Mouse (Mus musculus) liver, adult (tissue): ENCODE measurements around the gene Angptl3.

Source experiments
- GATA4 ChIP-seq: IDR thresholded peaks from 2 replicates; pipeline ENCODE4 v1.6.1; 2014; ENCODE audit warnings: mild to moderate bottlenecking, low read length; ENCODE audit not compliant: insufficient replicate concordance

The Angptl3 gene

GRCm38 (mm10) chr4:99030686-99031085 lies at the start of gene Angptl3:
Gene Angptl3, plus strand, starts transcription at chr4:99030954.
- TF ChIP-seq GATA4 = no peak

- TF ChIP-seq GATA4 = no peak
Observed at GRCm38 (mm10) chr4:98984701-98985100, 46.1 kb upstream of the Angptl3 start.

- TF ChIP-seq GATA4 = no peak
Observed at GRCm38 (mm10) chr4:98993491-98993890, 37.3 kb upstream of the Angptl3 start.

GRCm38 (mm10) chr4:99005574-99005973 lies 25.2 kb upstream of the Angptl3 start:
- no peak for TF ChIP-seq GATA4

- no peak for TF ChIP-seq GATA4
Observed at GRCm38 (mm10) chr4:99006319-99006718, 24.4 kb upstream of the Angptl3 start.

GRCm38 (mm10) chr4:99011039-99011438 lies 19.7 kb upstream of the Angptl3 start:
- no peak for TF ChIP-seq GATA4

GRCm38 (mm10) chr4:99022221-99022620 lies 8.5 kb upstream of the Angptl3 start:
- TF ChIP-seq GATA4 = no peak

- no peak for TF ChIP-seq GATA4
Observed at GRCm38 (mm10) chr4:99028377-99028776, 2.4 kb upstream of the Angptl3 start.

GRCm38 (mm10) chr4:99032921-99033320 lies 2.2 kb downstream of the Angptl3 start:
- TF ChIP-seq GATA4 = no peak

- TF ChIP-seq GATA4 = no peak
Observed at GRCm38 (mm10) chr4:99044854-99045253, 14.1 kb downstream of the Angptl3 start.

- TF ChIP-seq GATA4 = no peak
Observed at GRCm38 (mm10) chr4:99046471-99046870, 15.7 kb downstream of the Angptl3 start.

- peak; percentile 56 for TF ChIP-seq GATA4
Observed at GRCm38 (mm10) chr4:99048581-99048980, 17.8 kb downstream of the Angptl3 start.

GRCm38 (mm10) chr4:99064524-99064923 lies 33.8 kb downstream of the Angptl3 start:
- TF ChIP-seq GATA4 = no peak

GRCm38 (mm10) chr4:99068806-99069205 lies 38.1 kb downstream of the Angptl3 start:
- TF ChIP-seq GATA4 = no peak

GRCm38 (mm10) chr4:99078005-99078404 lies 47.3 kb downstream of the Angptl3 start:
- no peak for TF ChIP-seq GATA4

- TF ChIP-seq GATA4 = no peak
Observed at GRCm38 (mm10) chr4:99081169-99081568, 50.4 kb downstream of the Angptl3 start.

- no peak for TF ChIP-seq GATA4
Observed at GRCm38 (mm10) chr4:99083862-99084261, 53.1 kb downstream of the Angptl3 start.
